Mouse (Mus musculus): Measurements from ENCODE around the gene Dmpk. TPM values are rescaled to one million over a fixed set of nuclear protein-coding genes. Genes with fewer than 3 reads are reported as not detected.

Gene Dmpk
- total and polyA plus RNA-seq, 3 experiments, result 0.30 to 0.56 (median 0.36) TPM

- H3K4me2 ChIP-seq (ENCODE audit: insufficient read depth, low read depth, poor library complexity, severe bottlenecking), result 0 out of 2 replicates have a peak within 1 kb of the TSS, but pooled peaks have one; percentile 7
- H3K27me3 ChIP-seq (replicated peaks), result peaks cover 10% of the 10 kb centered on the region
- in situ Hi-C loops (cut with MboI; ENCODE audit: low pct_ligation_motif_present, low pct_unique_long_range_greater_than_20kb, low sequenced_read_pairs), result no loop called here
- TF ChIP-seq ELF1 (IDR thresholded peaks at IDR 0.05; ENCODE audit: low read depth, low read length) (no peak), MYC (IDR thresholded peaks at IDR 0.05; ENCODE audit: low read depth, low read length) (no peak), JUND (conservative IDR thresholded peaks at IDR 0.05; ENCODE audit: low read depth, low read length) (no peak), ZNF384 (IDR thresholded peaks at IDR 0.05; ENCODE audit: low read depth, low read length) (no peak), EP300 (IDR thresholded peaks at IDR 0.05; ENCODE audit: low read length) (no peak), TBP (conservative IDR thresholded peaks at IDR 0.05; ENCODE audit: low read depth, low read length) (no peak), CHD1 (IDR thresholded peaks at IDR 0.05; ENCODE audit: low read depth, low read length) (no peak), USF1 (IDR thresholded peaks at IDR 0.05; ENCODE audit: low read depth, low read length) (no peak), ZC3H11A (IDR thresholded peaks at IDR 0.05; ENCODE audit: low read depth, low read length) (no peak), PAX5 (IDR thresholded peaks at IDR 0.05; ENCODE audit: low read length) (no peak)
- no peak within 1 kb of the TSS for H3K4me3 ChIP-seq (replicated peaks in 1 of 3; ENCODE audit: low read depth in 2 of 3, low read length in 2 of 3, poor library complexity in 1 of 3)
- H3K36me3 ChIP-seq (replicated peaks in 1 of 2; ENCODE audit: control insufficient read depth in 1 of 2, insufficient read depth in 1 of 2, low read length in 1 of 2), result peaks cover 0 to 3% of the 10 kb centered on the region in 2 experiments
- dilution Hi-C loops (cut with MboI; ENCODE audit: extremely low pct_ligation_motif_present, extremely low pct_unique_long_range_greater_than_20kb, low sequenced_read_pairs), result no loop called here
- peaks cover 10% of the 10 kb centered on the region for H3K9me3 ChIP-seq (replicated peaks; ENCODE audit: low read length)
- no peak within 1 kb of the TSS for H3K27ac ChIP-seq (ENCODE audit: insufficient read depth, low read depth)
- H3K79me2 ChIP-seq (replicated peaks; ENCODE audit: control insufficient read depth, extremely low read depth, insufficient read depth, poor library complexity, severe bottlenecking), result peaks cover 21% of the 10 kb centered on the region
- DNase-seq (ENCODE audit: extremely low read depth), result no peak
- peaks cover 9 to 16% of the 10 kb centered on the region in 2 experiments; a peak in 3 of 4 replicates for H3K4me1 ChIP-seq (ENCODE audit: control insufficient read depth in 1 of 2, insufficient read depth in 2 of 2)
- no peak within 1 kb of the TSS for H3K9ac ChIP-seq (ENCODE audit: insufficient read depth, low read depth)
Observed at GRCm38 (mm10) chr7:19118028-19118771, 34.6 kb downstream of the Dmpk start, which contains the start of gene Gm4969. Gene Gm4969 (minus strand): TSS chr7:19118368.

GRCm38 (mm10) chr7:19119083-19119482 is 35.4 kb downstream of the Dmpk start:
- DNase-seq (ENCODE audit: extremely low read depth), result no peak
- Histone ChIP-seq H3K4me3 (replicated peaks in 1 of 3; ENCODE audit: low read depth in 2 of 3, low read length in 2 of 3, poor library complexity in 1 of 3) (no peak overlapping the region), H3K9ac (ENCODE audit: insufficient read depth, low read depth) (no peak overlapping the region), H3K79me2 (replicated peaks; ENCODE audit: control insufficient read depth, extremely low read depth, insufficient read depth, poor library complexity, severe bottlenecking) (peaks cover 21% of the 10 kb centered on the region), H3K4me1 (ENCODE audit: control insufficient read depth in 1 of 2, insufficient read depth in 2 of 2) (peaks cover 9 to 16% of the 10 kb centered on the region in 2 experiments; a peak in 3 of 4 replicates), H3K9me3 (replicated peaks; ENCODE audit: low read length) (peaks cover 10% of the 10 kb centered on the region), H3K27me3 (replicated peaks) (peaks cover 1% of the 10 kb centered on the region), H3K27ac (ENCODE audit: insufficient read depth, low read depth) (no peak overlapping the region), H3K36me3 (replicated peaks in 1 of 2; ENCODE audit: control insufficient read depth in 1 of 2, insufficient read depth in 1 of 2, low read length in 1 of 2) (peaks cover 0 to 5% of the 10 kb centered on the region in 2 experiments), H3K4me2 (ENCODE audit: insufficient read depth, low read depth, poor library complexity, severe bottlenecking) (0 out of 2 replicates have a peak overlapping the region, but pooled peaks have one; percentile 7)
- dilution Hi-C loops (cut with MboI; ENCODE audit: extremely low pct_ligation_motif_present, extremely low pct_unique_long_range_greater_than_20kb, low sequenced_read_pairs), result no loop called here
- no peak for TF ChIP-seq TBP (conservative IDR thresholded peaks at IDR 0.05; ENCODE audit: low read depth, low read length)
- no peak for TF ChIP-seq MAZ (IDR thresholded peaks at IDR 0.05; ENCODE audit: low read depth, low read length)
- TF ChIP-seq USF2 (conservative IDR thresholded peaks at IDR 0.05; ENCODE audit: low read depth, low read length), result no peak
- no peak for TF ChIP-seq MAFK (IDR thresholded peaks at IDR 0.05; ENCODE audit: insufficient replicate concordance, low read length)
- TF ChIP-seq ZNF384 (IDR thresholded peaks at IDR 0.05; ENCODE audit: low read depth, low read length), result no peak
- TF ChIP-seq ZMIZ1 (IDR thresholded peaks at IDR 0.05; ENCODE audit: low read depth, low read length), result no peak
- TF ChIP-seq CHD2 (IDR thresholded peaks at IDR 0.05; ENCODE audit: low read length), result no peak
- TF ChIP-seq GABPA (IDR thresholded peaks at IDR 0.05; ENCODE audit: insufficient replicate concordance, low read depth, low read length), result no peak
- TF ChIP-seq EP300 (IDR thresholded peaks at IDR 0.05; ENCODE audit: low read length), result no peak
- TF ChIP-seq SIN3A (IDR thresholded peaks at IDR 0.05; ENCODE audit: low read length), result no peak
- no peak for TF ChIP-seq RCOR1 (conservative IDR thresholded peaks at IDR 0.05; ENCODE audit: low read depth, low read length)
- in situ Hi-C loops (cut with MboI; ENCODE audit: low pct_ligation_motif_present, low pct_unique_long_range_greater_than_20kb, low sequenced_read_pairs), result no loop called here

All from CH12.LX (cell line).